Comparison of ENCODE assay signal across 36 mouse cellular contexts in the genomic region with DNA sequence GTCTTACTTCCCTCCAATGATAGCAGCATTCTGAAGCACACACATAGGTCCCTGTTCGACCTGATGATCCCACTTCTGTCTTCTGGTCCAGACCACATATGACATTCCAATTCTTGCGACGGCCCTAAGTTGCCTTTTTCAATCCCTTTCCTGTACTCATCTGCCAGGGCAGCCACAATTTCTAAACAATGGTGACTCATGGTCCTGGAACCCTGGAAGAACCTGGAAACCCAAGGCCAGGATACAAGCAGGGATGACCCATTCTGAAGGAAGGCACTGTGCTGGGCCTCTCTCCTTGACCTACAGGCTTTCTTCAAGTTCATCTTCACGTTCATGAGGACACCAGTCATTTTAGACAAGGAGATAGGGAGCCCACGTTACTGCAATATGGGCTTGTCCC. TPM values are rescaled to one million over a fixed set of nuclear protein-coding genes. Genes with fewer than 3 reads are reported as not detected.
"Had no signal": no experiment of that assay in that cellular context is flagged by ENCODE, and none has a peak within 500 bp of the region (broad histone marks: within the 10 kb centered on the region; RNA-seq: fewer than 3 reads in every experiment).

No protein-coding gene starts in this region.

- H3K27ac ChIP-seq: heart, embryonic 13.5 days; heart, embryonic 15.5 days; hindbrain, embryonic 13.5 days; hindbrain, embryonic 15.5 days; hindbrain, postnatal 0 days; kidney, embryonic 15.5 days; kidney, postnatal 0 days; layer of hippocampus, adult 2 months; left cerebral cortex, adult 2 months; limb, embryonic 10.5 days; limb, embryonic 12.5 days; liver, embryonic 13.5 days; liver, embryonic 15.5 days had no signal

- DNase-seq: gastrocnemius, postnatal 14 days; gastrocnemius, postnatal 36 days; heart, adult 18-20 months; kidney, adult 11 months; kidney, adult 2 months; kidney, adult 9 months; kidney, postnatal 14 days; kidney, postnatal 4 days; liver; liver, embryonic 13.5 days; liver, postnatal 0 days had no signal

- H3K4me1 ChIP-seq: heart, embryonic 13.5 days; heart, embryonic 15.5 days; kidney, embryonic 15.5 days; limb, embryonic 10.5 days; limb, embryonic 12.5 days; liver, embryonic 13.5 days; liver, embryonic 15.5 days had no signal

- H3K27me3 ChIP-seq: hindbrain, embryonic 13.5 days; hindbrain, embryonic 15.5 days; kidney, embryonic 15.5 days; liver, embryonic 13.5 days; liver, embryonic 15.5 days had no signal

- H3K36me3 ChIP-seq: heart, embryonic 13.5 days; heart, embryonic 15.5 days; hindbrain, embryonic 13.5 days; hindbrain, embryonic 15.5 days; kidney, embryonic 15.5 days; limb, embryonic 10.5 days; limb, embryonic 12.5 days; liver, embryonic 13.5 days; liver, embryonic 15.5 days had no signal

- H3K4me3 ChIP-seq: heart, embryonic 13.5 days; heart, embryonic 15.5 days; hindbrain, embryonic 13.5 days; hindbrain, embryonic 15.5 days; kidney, embryonic 15.5 days; layer of hippocampus, adult 2 months; left cerebral cortex, adult 2 months; limb, embryonic 10.5 days; limb, embryonic 12.5 days; liver, embryonic 13.5 days; liver, embryonic 15.5 days had no signal

- H3K9me3 ChIP-seq: heart, embryonic 13.5 days; heart, embryonic 15.5 days; hindbrain, embryonic 13.5 days; hindbrain, embryonic 15.5 days; kidney, embryonic 15.5 days; limb, embryonic 10.5 days; limb, embryonic 12.5 days; liver, embryonic 13.5 days; liver, embryonic 15.5 days had no signal

RNA-seq across cellular contexts. Expression of a gene that starts 31.8 kb away (rescaled TPM):
- total RNA-seq: gastrocnemius, adult 8-10 months; gastrocnemius, postnatal 14 days; gastrocnemius, postnatal 36 days; heart, adult 18-20 months; heart, adult 8-10 months; heart, postnatal 25 days; hematopoietic stem cell, adult 5-6 weeks; layer of hippocampus, adult 2 months; layer of hippocampus, postnatal 10 days; layer of hippocampus, postnatal 25 days; left cerebral cortex, adult 2 months; left cerebral cortex, postnatal 14 days; left cerebral cortex, postnatal 36 days had no signal
- polyA plus RNA-seq: gonadal fat pad, adult 2 months; heart, embryonic 13.5 days; heart, embryonic 15.5 days; heart, postnatal 0 days; hindbrain, embryonic 13.5 days; intestine, embryonic 14.5 days; intestine, embryonic 16.5 days; kidney, adult 2 months; kidney, embryonic 15.5 days; kidney, postnatal 0 days; liver, embryonic 11.5 days; liver, embryonic 13.5 days; liver, embryonic 15.5 days; liver, postnatal 0 days had no signal
